Mouse (Mus musculus): ENCODE results near the gene Wdr25. TPM values are rescaled to one million over a fixed set of nuclear protein-coding genes. Genes with fewer than 3 reads are reported as not detected.

The Wdr25 gene
- polyA plus RNA-seq, 1 experiment from 2014 or later = 5.7 TPM

DNA sequence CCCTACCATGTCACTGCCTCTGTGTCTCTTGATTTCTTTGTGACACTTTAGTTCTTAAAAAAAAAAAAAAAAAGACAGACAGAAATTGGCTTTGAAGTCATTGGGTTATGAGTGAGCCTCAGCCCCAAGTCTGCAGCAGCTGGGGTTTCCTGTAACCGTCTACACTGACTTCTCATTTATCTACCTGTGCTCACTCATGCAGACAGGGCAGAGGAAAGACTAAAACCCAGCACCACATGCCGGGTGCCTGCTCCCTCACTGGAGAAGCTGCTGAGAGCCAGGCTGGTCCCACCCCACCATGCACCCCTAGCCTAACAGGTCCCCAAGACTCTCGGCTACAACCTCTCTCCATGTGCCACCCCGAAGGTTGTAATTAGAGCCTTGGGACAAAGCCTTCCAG lies 164.3 kb downstream of the Wdr25 start:
- H3K9me3 ChIP-seq = no peaks in the 10 kb centered on the region
- H3K36me3 ChIP-seq = no peaks in the 10 kb centered on the region
- H3K9ac ChIP-seq = no peak overlapping the region
- H3K4me2 ChIP-seq (replicated peaks) = no peak overlapping the region
- peaks cover 47% of the 10 kb centered on the region for H3K27me3 ChIP-seq (replicated peaks)
- no peak for ATAC-seq
- 72% methylated on average over 4 of the region's 4 CpGs for WGBS
- H3K27ac ChIP-seq = no peak overlapping the region
- no peak overlapping the region for H3K4me3 ChIP-seq (replicated peaks)
- H3K4me1 ChIP-seq (replicated peaks) = peaks cover 14% of the 10 kb centered on the region

DNA sequence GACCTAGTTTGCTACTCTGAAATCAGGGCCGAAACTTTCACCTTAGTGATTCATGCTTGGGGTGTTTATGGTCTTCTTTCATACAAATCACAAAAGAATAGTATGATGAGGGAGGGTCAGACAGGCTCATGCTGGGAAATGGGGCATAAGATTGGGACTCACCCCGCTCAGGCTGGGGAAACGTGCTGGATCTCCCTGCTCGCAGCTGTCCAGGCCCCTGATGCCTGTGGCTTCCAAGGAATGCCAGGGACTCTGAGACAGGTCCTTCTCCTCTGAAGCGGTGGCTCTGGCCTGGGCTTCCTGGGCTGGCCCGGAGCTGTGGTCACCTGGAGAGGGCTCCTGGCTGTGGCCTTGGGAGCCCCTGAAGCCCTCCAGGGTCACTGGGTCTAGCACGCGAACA lies 165.2 kb downstream of the Wdr25 start:
- Histone ChIP-seq H3K27me3 (replicated peaks) (peaks cover 38% of the 10 kb centered on the region), H3K4me1 (replicated peaks) (peaks cover 6% of the 10 kb centered on the region; the same call in 1 of the 2 replicates), H3K9ac (no peak overlapping the region), H3K27ac (no peak overlapping the region), H3K4me3 (replicated peaks) (no peak overlapping the region), H3K4me2 (replicated peaks) (no peak overlapping the region), H3K36me3 (no peaks in the 10 kb centered on the region), H3K9me3 (no peaks in the 10 kb centered on the region)
- WGBS = 85% methylated on average over 8 of the region's 8 CpGs
- no peak for ATAC-seq

DNA sequence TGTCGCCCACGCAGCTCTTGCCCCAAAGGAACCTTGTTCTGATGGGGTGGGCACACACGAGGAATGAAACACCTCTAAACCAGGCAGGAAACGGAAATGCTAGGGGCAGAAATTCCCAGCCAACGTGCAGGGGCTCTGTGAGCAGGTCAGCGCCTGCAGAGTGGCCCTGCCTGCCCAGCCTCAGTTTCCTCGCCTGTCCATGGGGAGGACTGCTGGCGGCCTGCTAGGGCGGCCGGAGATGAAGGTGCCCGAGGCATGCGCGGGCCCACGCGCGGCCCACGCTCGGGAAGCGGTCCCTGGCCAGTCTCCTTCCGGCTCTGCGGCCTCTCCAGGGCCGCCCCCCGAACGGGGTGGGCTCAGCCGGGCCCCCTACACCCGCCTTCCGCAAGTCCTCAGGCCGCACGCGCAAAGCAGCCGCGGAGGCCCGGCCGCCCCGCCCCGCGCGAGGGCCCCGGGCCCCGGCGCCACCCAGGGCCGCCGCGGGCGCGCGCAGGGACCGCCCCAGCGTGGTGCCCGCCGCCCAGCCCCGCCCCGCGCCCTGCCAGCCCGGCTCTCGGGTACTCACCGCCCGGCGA lies 174.2 kb downstream of the Wdr25 start:
- ATAC-seq = peak; percentile 96
- no peaks in the 10 kb centered on the region for H3K36me3 ChIP-seq
- peak overlapping the region; percentile 62 for H3K4me3 ChIP-seq (replicated peaks)
- 5% methylated on average over 31 of the region's 59 CpGs for WGBS
- H3K9ac ChIP-seq = peak overlapping the region; percentile 76
- H3K27ac ChIP-seq = 0 out of 2 replicates have a peak overlapping the region, but pooled peaks have one; percentile 59
- peaks cover 12% of the 10 kb centered on the region; the same call in 1 of the 2 replicates for H3K4me1 ChIP-seq (replicated peaks)
- 0 out of 2 replicates have a peak, but pooled peaks cover 3% of the 10 kb centered on the region for H3K27me3 ChIP-seq (replicated peaks)
- H3K9me3 ChIP-seq = no peaks in the 10 kb centered on the region
- H3K4me2 ChIP-seq (replicated peaks) = peak overlapping the region; percentile 96

DNA sequence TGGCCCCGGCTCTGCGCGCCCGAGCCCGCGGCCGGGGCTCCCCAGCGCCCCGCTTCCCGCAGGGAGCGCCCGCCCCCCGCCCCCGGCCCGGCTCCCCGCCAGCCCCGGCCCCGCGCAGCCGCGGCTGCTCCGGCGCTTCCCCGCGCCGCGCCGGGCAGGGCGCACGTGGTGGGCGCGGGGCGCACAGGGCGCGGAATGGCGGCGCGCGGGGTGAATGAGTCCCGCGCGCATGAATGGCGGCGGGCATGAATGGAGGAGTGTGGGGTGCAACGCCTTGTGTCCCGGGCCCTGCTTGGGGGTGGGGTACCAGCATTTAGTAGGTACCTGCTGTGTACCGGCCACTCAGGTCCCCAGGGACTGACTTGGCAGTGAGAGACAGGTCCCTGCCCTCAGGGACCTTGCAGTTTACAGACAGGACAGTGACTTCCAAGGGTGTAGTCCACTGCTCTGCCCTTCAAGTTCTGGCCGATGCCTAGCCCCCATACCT lies 174.8 kb downstream of the Wdr25 start, which contains the start of gene Begain:
Gene Begain, minus strand, starts transcription at position 51 of the 487 bp plus-strand sequence.
- H3K4me1 ChIP-seq (replicated peaks) = peaks cover 12% of the 10 kb centered on the region; the same call in 1 of the 2 replicates
- no peak; the same call in none of the 2 replicates for ATAC-seq
- 0 out of 2 replicates have a peak within 1 kb of the TSS, but pooled peaks have one; percentile 59 for H3K27ac ChIP-seq
- H3K4me2 ChIP-seq (replicated peaks) = peak within 1 kb of the TSS; percentile 96
- 0 out of 2 replicates have a peak, but pooled peaks cover 3% of the 10 kb centered on the region for H3K27me3 ChIP-seq (replicated peaks)
- no peaks in the 10 kb centered on the region for H3K9me3 ChIP-seq
- H3K9ac ChIP-seq = peak within 1 kb of the TSS; percentile 76
- H3K36me3 ChIP-seq = no peaks in the 10 kb centered on the region
- peak within 1 kb of the TSS; percentile 62 for H3K4me3 ChIP-seq (replicated peaks)
- WGBS = under 1% methylated on average over 48 of the region's 48 CpGs

DNA sequence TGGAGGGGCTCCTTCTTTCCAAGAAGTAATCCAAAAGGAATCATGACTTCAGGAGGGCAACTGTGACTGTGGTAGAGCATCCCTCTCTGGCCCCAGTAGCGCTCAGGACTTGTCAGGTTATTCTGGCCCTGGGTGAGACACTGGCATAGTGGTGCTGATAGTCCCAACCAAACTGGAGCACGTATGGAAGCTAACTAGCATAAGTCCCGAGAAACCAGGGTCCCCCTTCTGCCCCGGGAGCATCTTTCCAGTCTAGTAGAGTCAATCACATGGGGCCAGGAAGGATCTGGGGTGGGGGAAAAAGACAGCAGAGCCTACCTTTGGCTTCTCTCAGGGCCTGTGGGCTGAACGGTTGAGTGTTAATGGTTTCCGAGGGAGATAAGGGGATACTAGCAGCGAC lies 175.3 kb downstream of the Wdr25 start:
- Histone ChIP-seq H3K4me1 (replicated peaks) (peaks cover 12% of the 10 kb centered on the region; the same call in 1 of the 2 replicates), H3K4me3 (replicated peaks) (no peak overlapping the region), H3K27ac (no peak overlapping the region), H3K9me3 (no peaks in the 10 kb centered on the region), H3K4me2 (replicated peaks) (peak overlapping the region; percentile 96), H3K36me3 (no peaks in the 10 kb centered on the region), H3K9ac (peak overlapping the region; percentile 76), H3K27me3 (replicated peaks) (0 out of 2 replicates have a peak, but pooled peaks cover 3% of the 10 kb centered on the region)
- ATAC-seq = no peak
- 51% methylated on average over 7 of the region's 7 CpGs for WGBS

DNA sequence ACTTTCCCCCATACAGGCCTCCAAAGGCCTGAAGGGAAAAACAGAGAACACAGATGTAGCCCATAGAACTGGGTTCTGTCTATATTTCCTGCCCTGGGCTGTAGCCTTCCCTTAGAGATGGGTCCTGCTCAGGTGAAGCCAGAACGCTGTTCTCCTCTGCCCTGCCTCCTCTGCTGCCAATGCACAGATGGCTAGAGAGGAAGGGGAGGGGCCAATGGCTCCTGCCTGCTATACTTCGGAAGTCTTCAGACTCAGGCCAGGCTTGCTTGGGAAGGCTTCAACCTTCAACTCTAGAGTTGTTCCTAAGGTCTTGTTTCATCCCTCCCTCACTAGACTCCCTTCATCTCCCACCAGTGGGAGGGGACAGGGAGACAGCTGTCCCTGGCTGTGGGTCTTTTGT lies 176.3 kb downstream of the Wdr25 start:
- no peak overlapping the region for H3K9ac ChIP-seq
- ATAC-seq = no peak
- H3K27me3 ChIP-seq (replicated peaks) = 0 out of 2 replicates have a peak, but pooled peaks cover 3% of the 10 kb centered on the region
- no peaks in the 10 kb centered on the region for H3K9me3 ChIP-seq
- H3K27ac ChIP-seq = no peak overlapping the region
- peaks cover 12% of the 10 kb centered on the region; the same call in 1 of the 2 replicates for H3K4me1 ChIP-seq (replicated peaks)
- H3K4me2 ChIP-seq (replicated peaks) = no peak overlapping the region
- H3K36me3 ChIP-seq = no peaks in the 10 kb centered on the region
- 41% methylated on average over 2 of the region's 2 CpGs for WGBS
- no peak overlapping the region for H3K4me3 ChIP-seq (replicated peaks)

DNA sequence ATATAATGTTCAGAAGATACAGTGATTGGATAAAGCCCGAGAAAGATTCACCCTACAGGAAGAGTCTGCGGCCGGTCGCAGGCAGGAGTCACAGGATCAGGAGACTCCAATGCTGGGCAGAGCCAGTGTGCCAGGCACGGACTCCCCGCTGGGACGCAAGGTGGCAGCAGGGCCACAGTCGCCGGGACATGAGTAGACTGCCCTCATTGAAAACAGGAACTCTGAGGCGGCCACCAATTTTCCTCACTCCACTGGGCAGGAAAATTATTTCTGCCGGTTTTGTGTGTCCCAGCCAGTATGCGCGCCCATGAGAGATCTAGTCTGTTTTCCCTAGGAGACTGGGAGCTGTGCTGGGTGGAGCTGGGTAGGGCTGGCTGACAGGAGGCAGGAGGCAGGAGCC lies 177.8 kb downstream of the Wdr25 start:
- no peak overlapping the region for H3K4me2 ChIP-seq (replicated peaks)
- 0 out of 2 replicates have a peak, but pooled peaks cover 3% of the 10 kb centered on the region for H3K27me3 ChIP-seq (replicated peaks)
- H3K36me3 ChIP-seq = no peaks in the 10 kb centered on the region
- WGBS = 89% methylated on average over 13 of the region's 13 CpGs
- no peak overlapping the region for H3K9ac ChIP-seq
- ATAC-seq = no peak
- no peaks in the 10 kb centered on the region for H3K9me3 ChIP-seq
- no peak overlapping the region for H3K27ac ChIP-seq
- H3K4me1 ChIP-seq (replicated peaks) = peaks cover 12% of the 10 kb centered on the region; the same call in 1 of the 2 replicates
- no peak overlapping the region for H3K4me3 ChIP-seq (replicated peaks)

DNA sequence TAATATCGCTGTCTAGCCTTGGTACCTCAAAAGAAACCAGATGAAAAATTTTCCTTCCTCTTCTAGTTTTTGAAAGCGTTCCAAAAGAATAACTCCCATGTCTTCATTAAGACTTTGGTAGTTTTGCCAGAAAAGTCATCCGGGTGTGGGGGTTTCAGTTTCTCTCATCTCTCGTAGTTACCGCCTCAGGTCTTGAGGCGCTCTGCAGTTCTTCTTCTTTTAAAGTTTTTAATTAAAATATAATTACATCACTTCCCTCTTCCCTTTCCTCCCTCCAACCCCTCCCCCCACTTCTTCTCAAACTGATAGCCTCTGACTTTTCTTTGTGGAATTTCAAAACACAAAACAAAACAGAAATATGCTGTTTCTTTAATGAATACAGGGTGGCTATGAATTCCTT lies 180.7 kb downstream of the Wdr25 start:
- ATAC-seq = no peak
- H3K4me3 ChIP-seq (replicated peaks) = no peak overlapping the region
- no peaks in the 10 kb centered on the region for H3K9me3 ChIP-seq
- no peaks in the 10 kb centered on the region for H3K4me1 ChIP-seq (replicated peaks)
- no peaks in the 10 kb centered on the region for H3K36me3 ChIP-seq
- no peak overlapping the region for H3K9ac ChIP-seq
- H3K27ac ChIP-seq = no peak overlapping the region
- no peak overlapping the region for H3K4me2 ChIP-seq (replicated peaks)
- H3K27me3 ChIP-seq (replicated peaks) = no peaks in the 10 kb centered on the region
- 66% methylated on average over 6 of the region's 6 CpGs for WGBS

DNA sequence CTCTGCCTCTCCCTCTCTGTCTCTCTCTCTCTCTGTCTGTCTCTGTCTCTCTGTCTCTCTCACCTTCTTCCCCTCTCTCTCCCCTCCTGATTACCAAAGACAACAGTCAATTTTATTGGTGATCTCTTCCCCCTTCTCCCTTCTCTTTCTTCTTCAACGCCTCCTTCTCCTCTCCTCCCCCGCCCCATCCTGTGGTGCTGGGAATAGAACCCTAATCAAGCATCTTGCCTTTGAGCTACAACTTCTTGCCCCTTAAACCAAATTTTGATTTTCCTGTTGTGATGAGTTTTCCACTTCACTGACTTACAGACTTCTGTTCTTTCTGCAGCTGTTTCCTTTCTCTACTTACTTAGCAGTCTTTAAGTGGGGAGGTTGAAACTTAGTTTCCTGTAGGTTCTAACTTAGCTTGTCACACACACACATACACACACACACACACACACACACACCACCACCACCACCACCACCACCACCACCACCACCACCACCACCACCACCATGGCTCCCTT lies 181.4 kb downstream of the Wdr25 start:
- H3K27ac ChIP-seq = no peak overlapping the region
- ATAC-seq = no peak
- H3K27me3 ChIP-seq (replicated peaks) = no peaks in the 10 kb centered on the region
- H3K4me2 ChIP-seq (replicated peaks) = no peak overlapping the region
- no peaks in the 10 kb centered on the region for H3K36me3 ChIP-seq
- H3K9ac ChIP-seq = no peak overlapping the region
- H3K4me3 ChIP-seq (replicated peaks) = no peak overlapping the region
- WGBS = 61% methylated on average over 2 of the region's 2 CpGs
- H3K9me3 ChIP-seq = no peaks in the 10 kb centered on the region
- no peaks in the 10 kb centered on the region for H3K4me1 ChIP-seq (replicated peaks)

DNA sequence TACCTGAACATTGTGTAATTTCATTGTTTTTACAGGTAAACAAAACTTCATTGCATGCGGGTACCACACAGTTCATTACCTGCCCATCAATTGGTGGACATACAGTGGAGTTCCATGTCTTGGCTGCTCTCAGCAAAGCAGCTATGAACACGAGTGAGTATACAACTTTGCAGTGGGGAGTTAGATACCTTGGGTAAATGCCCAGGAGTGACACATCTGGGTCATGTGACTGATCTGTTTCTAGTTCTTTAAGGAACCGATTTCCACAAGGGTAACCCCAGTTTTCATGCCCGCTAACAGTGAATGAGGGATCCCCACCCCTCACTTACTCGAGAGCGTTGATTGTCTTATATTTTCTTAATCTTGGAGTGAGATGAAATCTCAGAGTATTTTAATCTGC lies 183.6 kb downstream of the Wdr25 start:
- H3K36me3 ChIP-seq = no peaks in the 10 kb centered on the region
- no peak for ATAC-seq
- no peak overlapping the region for H3K4me3 ChIP-seq (replicated peaks)
- no peak overlapping the region for H3K27ac ChIP-seq
- no peak overlapping the region for H3K4me2 ChIP-seq (replicated peaks)
- no peaks in the 10 kb centered on the region for H3K27me3 ChIP-seq (replicated peaks)
- H3K9me3 ChIP-seq = no peaks in the 10 kb centered on the region
- WGBS = 80% methylated on average over 6 of the region's 6 CpGs
- H3K9ac ChIP-seq = no peak overlapping the region
- no peaks in the 10 kb centered on the region for H3K4me1 ChIP-seq (replicated peaks)

Data from intestine, embryonic 15.5 days (tissue).